Mouse (Mus musculus): Measurements from ENCODE around the gene Top1.
A peak's percentile ranks its signal among the peaks of the same experiment; 100 is the strongest.

Top1 gene

GRCm38 (mm10) chr2:160742161-160742609 lies 96.5 kb downstream of the Top1 start:
- DNase-seq (ENCODE audit: low spot score), result peak; percentile 59

DNA sequence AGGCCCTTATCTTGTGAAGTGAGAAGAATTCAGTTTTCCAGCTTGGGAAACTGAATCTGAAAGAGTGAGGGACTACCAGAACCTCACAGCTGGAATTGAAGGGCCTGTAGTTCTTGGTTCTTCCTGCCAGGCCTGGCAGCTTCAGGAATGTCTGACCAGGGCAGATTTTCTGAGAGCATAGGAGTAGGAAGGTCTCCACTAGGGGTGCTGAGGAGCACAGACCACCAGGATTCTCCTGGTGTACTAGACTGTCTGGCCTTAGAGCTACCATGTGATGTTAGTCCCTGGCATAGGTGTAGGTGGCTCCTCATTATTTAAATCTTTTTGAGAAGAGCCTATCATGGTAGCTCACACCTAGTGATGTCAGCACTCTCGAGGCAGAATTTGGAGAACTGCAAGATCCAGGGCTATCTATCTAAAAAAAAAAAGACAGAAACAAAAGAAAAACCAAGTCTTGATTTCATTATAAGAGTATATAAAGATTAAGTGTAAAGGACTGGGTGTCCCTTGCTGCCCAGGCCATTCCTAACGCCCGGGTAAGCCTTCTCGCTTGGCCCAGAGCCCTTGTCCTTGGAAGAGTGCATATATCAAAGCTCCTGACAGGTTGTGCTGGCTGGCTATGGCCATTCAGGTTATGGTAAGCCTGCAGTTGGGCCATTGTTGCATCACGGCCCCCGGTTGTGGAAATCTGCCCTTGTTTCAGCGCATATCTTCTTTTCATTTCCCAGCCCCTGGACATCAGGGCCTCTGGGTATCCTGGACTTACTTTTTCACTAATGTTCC lies 98.5 kb downstream of the Top1 start:
- DNase-seq (ENCODE audit: low spot score), result peak; percentile 49

- no peak for DNase-seq (ENCODE audit: low spot score)
These were observed 99.1 kb downstream of the Top1 start for GRCm38 (mm10) chr2:160744823-160745210.

DNA sequence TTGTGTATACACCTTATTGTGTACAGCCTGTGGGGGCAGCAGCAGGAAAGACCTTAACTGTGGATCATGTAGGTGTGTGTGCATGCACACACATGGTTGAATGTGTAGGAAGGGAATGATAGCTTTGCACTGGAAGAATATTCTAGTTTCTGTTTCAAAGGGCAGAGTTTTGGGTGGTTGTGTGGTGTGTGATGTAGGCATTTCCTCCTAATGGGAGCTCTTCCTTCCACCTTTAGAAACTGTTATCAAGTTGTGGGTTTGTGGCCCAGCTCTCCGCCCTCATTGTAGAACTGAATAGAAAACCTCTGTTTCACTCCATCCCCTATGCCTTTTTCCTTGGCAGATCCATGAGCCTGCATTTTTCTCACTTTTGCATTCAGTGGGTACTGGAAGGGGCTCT lies 99.8 kb downstream of the Top1 start:
- peak; percentile 35 for DNase-seq (ENCODE audit: low spot score)

DNA sequence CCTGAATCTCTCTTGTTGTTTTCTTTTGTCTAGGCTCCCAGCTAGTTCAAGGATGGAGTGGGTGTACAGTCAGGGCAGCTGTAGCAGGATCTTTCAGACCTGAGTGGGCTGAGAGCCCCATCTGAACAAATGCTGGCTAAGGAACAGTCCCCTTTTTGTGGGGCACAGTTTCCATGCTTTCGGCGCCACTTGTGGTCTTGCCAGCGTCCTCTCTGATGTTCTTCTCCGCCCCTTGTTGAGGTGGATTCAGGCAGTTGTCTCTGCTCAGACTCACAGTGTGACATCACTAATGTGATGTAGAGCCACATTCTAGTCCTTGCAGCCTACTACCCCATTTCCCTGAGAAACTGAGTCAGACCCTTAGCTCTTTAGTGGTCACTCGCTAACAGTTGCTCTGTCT lies 100.9 kb downstream of the Top1 start:
- DNase-seq (ENCODE audit: low spot score), result peak; percentile 49

- DNase-seq (ENCODE audit: low spot score), result no peak
These were observed 101.4 kb downstream of the Top1 start for GRCm38 (mm10) chr2:160747075-160747474.

- DNase-seq (ENCODE audit: low spot score), result peak; percentile 82
These were observed 111.0 kb downstream of the Top1 start for GRCm38 (mm10) chr2:160756583-160757203.

GRCm38 (mm10) chr2:160760433-160761184 lies 114.9 kb downstream of the Top1 start:
- no peak for DNase-seq (ENCODE audit: low spot score)

GRCm38 (mm10) chr2:160763816-160764215 lies 118.1 kb downstream of the Top1 start:
- no peak for DNase-seq (ENCODE audit: low spot score)

GRCm38 (mm10) chr2:160764386-160764785 lies 118.7 kb downstream of the Top1 start:
- no peak for DNase-seq (ENCODE audit: low spot score)

GRCm38 (mm10) chr2:160765096-160765495 lies 119.4 kb downstream of the Top1 start:
- DNase-seq (ENCODE audit: low spot score), result no peak

GRCm38 (mm10) chr2:160766371-160766771 lies 120.7 kb downstream of the Top1 start:
- DNase-seq (ENCODE audit: low spot score), result no peak

GRCm38 (mm10) chr2:160767201-160767600 lies 121.5 kb downstream of the Top1 start:
- DNase-seq (ENCODE audit: low spot score), result no peak

DNA sequence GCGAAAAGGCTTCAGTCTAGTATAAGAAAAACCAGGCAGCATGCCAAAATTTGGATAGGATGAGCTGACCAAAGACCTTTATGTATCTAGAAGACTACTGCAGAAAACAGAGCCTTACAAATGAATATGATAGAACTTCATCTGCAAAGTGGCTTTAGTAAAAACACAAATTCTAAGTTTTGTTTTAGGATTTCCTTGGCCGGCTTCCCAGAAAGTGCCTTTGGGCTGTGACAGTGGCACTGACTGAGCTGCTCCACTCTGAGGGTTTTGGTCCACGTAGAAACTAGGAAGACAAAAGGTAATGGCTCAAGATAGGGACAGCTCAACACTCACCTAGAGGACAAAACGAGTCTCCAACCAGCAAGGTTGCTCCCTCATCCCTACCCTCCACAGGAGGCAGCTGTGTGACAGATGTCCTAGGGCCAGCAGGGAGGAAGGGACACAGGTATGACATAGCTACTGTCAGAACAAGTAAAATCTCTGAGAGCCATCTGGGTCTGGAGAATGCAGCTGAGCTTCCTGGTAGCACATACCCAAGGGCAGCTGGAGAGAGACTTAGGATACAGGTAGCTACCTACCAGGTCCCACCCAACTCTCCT lies 122.5 kb downstream of the Top1 start:
- DNase-seq (ENCODE audit: low spot score), result no peak

DNA sequence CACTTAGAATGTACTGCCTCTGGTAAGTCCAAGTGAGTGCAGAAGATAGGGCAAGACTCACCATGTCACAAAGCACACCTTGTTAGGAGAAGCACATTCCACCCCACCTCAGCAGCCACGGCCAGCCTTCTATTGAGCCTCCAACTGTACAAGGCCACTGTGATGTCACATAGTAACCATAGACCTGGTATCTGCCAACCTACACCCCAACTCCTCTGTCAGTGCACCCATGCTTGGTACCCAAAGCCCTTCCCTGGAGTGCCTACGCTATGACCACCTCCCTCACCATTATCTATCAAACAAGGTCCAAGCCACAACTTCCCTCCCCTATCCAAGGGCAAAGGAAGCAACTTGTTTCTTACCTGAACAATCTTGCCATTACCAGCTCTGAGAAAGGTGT lies 123.3 kb downstream of the Top1 start:
- DNase-seq (ENCODE audit: low spot score), result no peak

DNA sequence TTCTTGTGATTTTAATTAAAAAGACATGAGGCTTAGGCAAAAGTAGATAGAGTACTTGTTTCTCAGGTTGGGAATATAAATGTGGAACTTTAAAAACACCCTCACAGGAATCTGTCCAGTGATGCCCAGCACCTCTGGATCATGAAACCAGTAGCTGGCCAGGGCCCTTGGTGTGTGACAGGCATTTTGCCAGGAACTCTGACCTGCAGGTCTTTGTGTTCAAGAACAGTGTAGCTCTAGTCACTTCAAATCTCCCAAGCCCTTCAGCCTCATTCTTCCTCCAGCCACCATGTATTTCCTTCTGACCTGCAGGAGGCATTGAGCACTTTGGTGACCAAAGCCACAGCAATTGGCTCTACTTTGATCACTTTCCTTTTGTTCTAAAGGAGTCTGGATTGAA lies 124.7 kb downstream of the Top1 start:
- no peak for DNase-seq (ENCODE audit: low spot score)

DNA sequence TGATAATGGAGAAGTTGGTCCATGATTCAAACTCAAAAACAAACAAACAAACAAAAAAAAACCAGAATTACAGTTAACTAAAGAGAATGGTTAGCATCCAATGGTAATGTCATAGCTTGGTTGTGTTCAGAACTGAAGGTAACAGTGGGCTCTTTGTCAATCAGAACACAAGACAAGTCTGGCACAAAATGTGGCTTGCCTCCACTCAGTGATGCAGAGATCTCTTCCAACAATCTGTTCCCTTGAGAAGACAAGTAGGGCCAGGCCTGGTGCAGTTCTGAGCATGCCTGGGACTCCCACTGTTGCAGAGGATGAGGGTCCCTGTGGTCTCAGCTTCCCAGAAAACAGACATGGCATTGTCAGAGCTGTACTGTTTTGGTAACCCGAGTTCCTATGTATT lies 125.2 kb downstream of the Top1 start:
- no peak for DNase-seq (ENCODE audit: low spot score)

DNA sequence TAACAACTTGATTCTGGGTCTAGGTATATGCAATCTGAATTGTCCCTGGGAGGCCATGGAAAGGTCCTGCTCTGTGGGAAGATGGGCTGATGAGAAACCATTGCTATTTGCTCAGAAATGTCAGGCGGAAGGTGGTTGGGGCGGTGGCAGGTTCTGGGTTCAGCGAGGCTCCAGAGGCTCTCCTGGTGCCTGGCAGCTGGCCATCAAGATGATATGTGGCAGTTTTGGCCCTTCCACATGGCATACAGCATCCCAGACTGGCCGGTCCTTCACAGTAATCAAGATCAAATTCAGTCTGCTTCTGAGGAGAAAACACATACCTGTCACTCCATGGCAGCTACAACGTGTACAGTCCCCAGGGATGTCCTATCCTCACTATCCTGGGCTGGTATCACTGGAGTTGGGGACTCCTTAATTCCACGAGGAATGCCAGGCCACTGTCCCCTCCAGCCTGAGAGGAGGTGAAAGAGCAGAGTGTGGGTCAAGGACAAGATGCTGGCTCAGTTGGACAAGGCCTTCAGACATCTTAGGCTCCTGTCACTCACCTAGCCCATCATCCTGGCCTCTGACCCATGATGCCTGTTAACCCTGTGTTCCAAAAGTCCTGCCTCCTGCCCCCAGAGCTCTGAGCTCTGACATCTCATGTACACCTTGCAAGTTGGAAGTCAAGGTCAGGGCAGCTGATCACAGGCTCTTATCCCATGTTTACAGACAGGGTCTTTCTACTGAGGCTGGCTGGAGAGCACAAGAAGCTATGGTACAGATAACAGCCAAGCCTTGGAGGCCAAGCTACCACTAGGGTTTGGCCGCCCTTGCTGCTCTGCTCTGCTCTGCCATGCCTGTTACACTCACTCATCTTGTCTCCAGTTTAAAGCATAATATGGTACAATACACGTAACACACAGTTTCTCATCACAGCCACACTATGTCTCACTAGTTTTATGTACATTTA lies 125.9 kb downstream of the Top1 start:
- no peak for DNase-seq (ENCODE audit: low spot score)

Data from T-cell, adult 2 months (primary cell).